Mouse (Mus musculus) midbrain, postnatal 0 days (tissue): ENCODE measurements at regions not wholly inside any gene's neighbourhood (a gene's known extent, or its start where the extent isn't known, plus 50 kb on each side); places are given as distances from the start of the nearest gene placed in this dataset.

Source experiments
- ATAC-seq: fragments of 200-750 bp; cut with Nextera tagmentation; 2 replicates; pipeline ENCODE4 v1.8.0; 2017; ENCODE audit warnings: moderate number of reproducible peaks, mild to moderate bottlenecking, moderate TSS enrichment, moderate library complexity; ENCODE audit not compliant: low FRiP score
- DNase-seq: peaks from one replicate; pipeline ENCODE4 v3.0.0-alpha.2; 2015; ENCODE audit warnings: low spot score
- H3K27ac ChIP-seq: fragments of 300-500 bp; sonication (generic); 2 replicates; pipeline ENCODE4 v1.5.1; 2014; ENCODE audit warnings: low read depth, mild to moderate bottlenecking, low read length, mixed read lengths
- H3K27me3 ChIP-seq: fragments of 300-500 bp; sonication (generic); 2 replicates; pipeline ENCODE4 v1.6.1; 2014; ENCODE audit warnings: low read length, control low read depth, mixed read lengths; ENCODE audit not compliant: insufficient read depth
- H3K36me3 ChIP-seq: fragments of 300-500 bp; sonication (generic); 2 replicates; pipeline ENCODE4 v1.6.1; 2014; ENCODE audit warnings: low read length, control low read depth, mixed read lengths; ENCODE audit not compliant: insufficient read depth
- H3K4me1 ChIP-seq: fragments of 300-500 bp; sonication (generic); 2 replicates; pipeline ENCODE4 v1.6.1; 2014; ENCODE audit warnings: mild to moderate bottlenecking, control low read depth, antibody characterized with exemption, low read length, mixed read lengths; ENCODE audit not compliant: insufficient read depth
- H3K4me2 ChIP-seq: fragments of 300-500 bp; sonication (generic); 2 replicates; pipeline ENCODE4 v1.6.1; 2014; ENCODE audit warnings: low read depth, mild to moderate bottlenecking, low read length, mixed read lengths; ENCODE audit not compliant: poor library complexity, severe bottlenecking
- H3K4me3 ChIP-seq: fragments of 300-500 bp; sonication (generic); 2 replicates; pipeline ENCODE4 v1.5.1; 2014; ENCODE audit warnings: low read depth, mild to moderate bottlenecking, low read length, moderate library complexity
- H3K9ac ChIP-seq: fragments of 300-500 bp; sonication (generic); replicated peaks from 2 replicates; pipeline ENCODE4 v1.6.1; 2014; ENCODE audit warnings: mild to moderate bottlenecking, low read length, moderate library complexity, mixed read lengths; ENCODE audit not compliant: poor library complexity, severe bottlenecking
- H3K9me3 ChIP-seq: fragments of 300-500 bp; sonication (generic); 2 replicates; pipeline ENCODE4 v1.6.1; 2016; ENCODE audit warnings: low read length, control low read depth
- CTCF ChIP-seq: IDR thresholded peaks from 2 replicates; pipeline ENCODE4 v1.5.1; 2016; ENCODE audit warnings: antibody characterized with exemption, mild to moderate bottlenecking
- WGBS: fragments of 180-500 bp; shearing (Covaris S2); extraction: QIAGEN DNeasy Blood & Tissue Kit; methylation state at CpG from one replicate; pipeline ENCODE4 v1.1.7; 2014; 5-methylcytosine and 5-hydroxymethylcytosine counted together

DNA sequence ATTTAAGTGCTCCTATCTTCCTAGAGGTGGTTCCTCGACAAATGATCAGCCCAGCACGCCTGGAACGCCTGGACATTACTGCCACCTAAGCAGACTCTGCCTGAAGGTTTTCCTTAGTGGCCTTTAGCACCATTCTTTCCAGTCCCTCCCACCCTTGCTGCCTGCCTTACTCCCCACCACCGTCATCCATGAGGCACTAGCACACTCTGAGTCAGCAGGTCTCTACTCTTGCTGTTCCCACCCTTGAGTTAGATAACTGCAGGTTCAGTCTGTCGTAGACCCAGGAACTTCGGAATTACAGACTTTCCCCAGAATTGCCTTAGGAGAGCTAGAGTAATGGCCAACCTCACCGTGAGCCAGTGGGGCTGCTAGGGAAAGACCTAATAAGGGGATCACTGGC lies 67.4 kb upstream of the Sertad2 start:
- Histone ChIP-seq H3K27ac (no peak overlapping the region), H3K4me3 (no peak overlapping the region), H3K27me3 (no peaks in the 10 kb centered on the region), H3K4me1 (no peaks in the 10 kb centered on the region), H3K9me3 (no peaks in the 10 kb centered on the region; the same call in 1 of the 2 replicates), H3K4me2 (no peak overlapping the region), H3K36me3 (no peaks in the 10 kb centered on the region), H3K9ac (no peak overlapping the region)
- no peak for TF ChIP-seq CTCF
- ATAC-seq (no peak), DNase-seq (no peak)
- WGBS, result 93% methylated on average over 7 of the region's 7 CpGs

DNA sequence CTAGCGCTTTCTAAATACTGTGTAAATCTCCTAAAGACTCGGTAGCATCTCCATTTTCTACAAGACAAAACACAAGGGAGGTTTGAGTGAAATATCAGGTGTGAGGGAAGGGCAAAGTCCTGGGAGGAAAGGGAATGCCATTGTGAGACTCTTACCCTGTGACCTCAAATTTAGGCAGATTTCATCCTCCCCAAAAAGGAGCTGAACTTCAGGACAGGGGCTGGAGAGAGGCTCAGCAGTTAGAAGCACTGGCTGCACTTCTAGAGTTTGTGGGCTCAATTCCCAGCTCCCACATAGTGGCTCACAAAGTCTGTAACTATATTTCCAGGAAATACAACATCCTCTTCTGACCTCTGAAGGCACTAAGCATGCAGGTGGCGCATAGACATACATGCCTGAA lies 66.6 kb upstream of the Sertad2 start:
- H3K9me3 ChIP-seq, result no peaks in the 10 kb centered on the region; the same call in 1 of the 2 replicates

DNA sequence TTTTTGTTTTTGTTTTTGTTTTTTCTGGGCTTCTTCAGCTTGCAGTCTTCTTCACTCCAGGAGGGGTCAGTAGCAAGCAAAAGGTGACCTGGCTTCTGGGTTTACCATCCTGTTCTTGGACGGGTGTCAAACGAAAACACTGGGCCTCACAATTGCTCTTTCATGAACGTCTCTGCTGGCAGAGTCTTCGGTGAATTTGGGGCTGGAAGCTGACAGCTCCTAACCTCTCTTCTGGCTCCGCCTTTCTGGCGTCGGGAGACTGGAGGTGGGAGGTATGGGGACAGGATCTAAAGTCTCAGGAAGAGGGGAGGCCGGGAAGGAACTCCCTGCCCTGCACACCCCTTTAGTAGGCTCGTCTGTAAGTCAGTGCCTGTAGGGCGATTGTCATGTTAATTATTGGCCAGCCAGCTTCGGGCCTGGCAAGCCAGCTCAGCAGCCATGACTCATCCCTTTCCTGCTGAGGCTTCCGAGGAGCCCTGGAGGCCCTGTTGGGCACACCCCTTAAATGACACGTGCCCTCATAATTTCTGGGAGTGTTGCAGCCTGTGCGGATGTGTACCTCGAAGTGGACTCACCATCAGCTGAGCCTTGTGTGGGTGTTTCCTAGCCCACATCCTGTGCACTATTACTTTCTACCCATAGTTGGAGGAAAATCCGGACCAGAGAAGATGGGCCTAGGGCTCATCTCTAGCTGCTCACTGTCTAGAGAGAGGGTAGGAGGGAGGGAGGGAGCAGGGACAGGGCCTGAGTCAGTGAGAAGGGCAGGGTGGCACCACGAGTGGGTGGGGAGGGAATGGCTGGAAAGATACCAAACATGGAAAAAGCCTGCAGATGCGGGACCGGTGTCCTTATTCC lies 65.6 kb upstream of the Sertad2 start:
- Histone ChIP-seq H3K4me3 (no peak overlapping the region), H3K27me3 (no peaks in the 10 kb centered on the region), H3K27ac (no peak overlapping the region), H3K9ac (no peak overlapping the region), H3K36me3 (no peaks in the 10 kb centered on the region), H3K9me3 (no peaks in the 10 kb centered on the region; the same call in 1 of the 2 replicates), H3K4me2 (no peak overlapping the region), H3K4me1 (no peaks in the 10 kb centered on the region)
- WGBS, result 16% methylated on average over 18 of the region's 19 CpGs
- DNase-seq (peak; percentile 79), ATAC-seq (peak; percentile 75)
- peak; percentile 55 for TF ChIP-seq CTCF

More for the DNA sequence above, 66.6 kb upstream of the Sertad2 start:
- ATAC-seq (no peak), DNase-seq (no peak)
- Histone ChIP-seq H3K4me3 (no peak overlapping the region), H3K36me3 (no peaks in the 10 kb centered on the region), H3K9ac (no peak overlapping the region), H3K27ac (no peak overlapping the region), H3K4me1 (no peaks in the 10 kb centered on the region), H3K4me2 (no peak overlapping the region), H3K27me3 (no peaks in the 10 kb centered on the region)
- WGBS, result 79% methylated on average over 3 of the region's 3 CpGs
- no peak for TF ChIP-seq CTCF

DNA sequence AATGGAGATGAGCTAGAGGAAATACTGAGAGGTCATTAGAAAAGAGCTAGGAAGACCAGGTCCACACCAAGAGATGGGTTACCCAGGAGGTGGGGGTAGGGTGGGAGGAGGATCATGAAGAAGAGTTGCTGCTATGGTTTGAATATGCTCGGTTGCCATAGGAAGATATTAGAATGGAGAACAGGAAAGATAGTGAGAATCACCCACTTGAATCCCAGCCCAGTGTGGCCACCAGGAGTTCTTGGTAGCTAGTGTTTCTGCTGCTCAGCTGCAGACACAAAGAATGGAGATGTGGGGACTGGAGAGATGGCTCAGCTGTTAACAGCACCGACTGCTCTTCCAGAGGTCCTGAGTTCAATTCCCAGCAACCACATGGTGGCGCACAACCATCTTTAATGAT lies 62.4 kb upstream of the Sertad2 start:
- Histone ChIP-seq H3K27ac (no peak overlapping the region), H3K27me3 (no peaks in the 10 kb centered on the region), H3K4me2 (no peak overlapping the region), H3K36me3 (no peaks in the 10 kb centered on the region), H3K9ac (no peak overlapping the region), H3K4me1 (no peaks in the 10 kb centered on the region), H3K9me3 (no peaks in the 10 kb centered on the region; the same call in 1 of the 2 replicates), H3K4me3 (no peak overlapping the region)
- no peak for DNase-seq
- 94% methylated on average over 3 of the region's 3 CpGs for WGBS
- no peak for TF ChIP-seq CTCF
- no peak for ATAC-seq

DNA sequence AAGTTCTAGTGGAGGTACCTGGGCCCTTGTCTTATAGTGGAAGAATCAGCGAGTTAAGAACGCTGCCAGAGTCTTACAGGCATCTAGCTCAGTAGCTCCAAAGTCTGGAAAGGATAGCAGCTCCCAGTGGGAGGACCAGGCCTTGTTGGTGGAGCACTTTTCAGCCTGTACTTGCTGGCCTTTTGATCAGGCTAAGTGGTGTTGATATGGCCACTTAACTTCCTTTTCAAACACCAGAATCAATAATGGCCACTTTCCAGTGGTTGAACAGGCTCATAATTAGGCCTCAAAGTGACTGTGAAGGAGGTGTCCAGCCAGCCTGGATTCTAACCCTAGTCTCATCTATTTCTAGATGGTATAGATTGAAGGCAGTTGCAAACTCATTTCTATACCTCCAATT lies 57.7 kb upstream of the Sertad2 start:
- H3K4me1 ChIP-seq, result no peaks in the 10 kb centered on the region
- H3K4me3 ChIP-seq, result no peak overlapping the region
- DNase-seq (no peak), ATAC-seq (no peak)
- no peak overlapping the region for H3K4me2 ChIP-seq
- no peak overlapping the region for H3K27ac ChIP-seq
- 82% methylated on average over 2 of the region's 2 CpGs for WGBS
- no peak overlapping the region for H3K9ac ChIP-seq
- H3K9me3 ChIP-seq, result no peaks in the 10 kb centered on the region
- no peaks in the 10 kb centered on the region for H3K36me3 ChIP-seq
- no peaks in the 10 kb centered on the region for H3K27me3 ChIP-seq
- TF ChIP-seq CTCF, result no peak
